Mouse (Mus musculus) gastrocnemius, postnatal 25 days (tissue): ENCODE measurements around the gene Trappc6b. TPM values are rescaled to one million over a fixed set of nuclear protein-coding genes. Genes with fewer than 3 reads are reported as not detected.
"Not testable (repeated sequence)": the region's sequence is repeated elsewhere in the genome, so short reads cannot be mapped to it uniquely, and the experiment has no call there.

Source experiments
- DNase-seq: peaks from one replicate; pipeline ENCODE4 v3.0.0; 2022
- long read RNA-seq, 2 experiments: library from polyadenylated mRNA; stranded (forward); transcript quantifications; one replicate each; pipeline ENCODE4 v2.0.0; 2021
- total RNA-seq, 2 experiments: library from RNA; stranded (reverse); gene quantifications; 1 replicate in 1 of 2; 2 replicates in 1 of 2; pipeline ENCODE4 v1.2.3; 2021

Trappc6b gene
- total RNA-seq, result 10 to 100 TPM; 35.4 to 45.8 TPM
- long read RNA-seq, experiment 1, transcript Trappc6b-201 (6 exons, 1,255 nt), result major isoform, 34 of 61 reads
- long read RNA-seq, experiment 1, partial matches to known transcripts, result 20 of 61 reads
- long read RNA-seq, experiment 1, other reads (novel, unspliced or antisense), result 4 of 61 reads
- long read RNA-seq, experiment 2, transcript Trappc6b-201 (6 exons, 1,255 nt), result major isoform, 22 of 50 reads
- long read RNA-seq, experiment 2, partial matches to known transcripts, result 19 of 50 reads
- long read RNA-seq, experiment 2, other reads (novel, unspliced or antisense), result 3 of 50 reads

DNA sequence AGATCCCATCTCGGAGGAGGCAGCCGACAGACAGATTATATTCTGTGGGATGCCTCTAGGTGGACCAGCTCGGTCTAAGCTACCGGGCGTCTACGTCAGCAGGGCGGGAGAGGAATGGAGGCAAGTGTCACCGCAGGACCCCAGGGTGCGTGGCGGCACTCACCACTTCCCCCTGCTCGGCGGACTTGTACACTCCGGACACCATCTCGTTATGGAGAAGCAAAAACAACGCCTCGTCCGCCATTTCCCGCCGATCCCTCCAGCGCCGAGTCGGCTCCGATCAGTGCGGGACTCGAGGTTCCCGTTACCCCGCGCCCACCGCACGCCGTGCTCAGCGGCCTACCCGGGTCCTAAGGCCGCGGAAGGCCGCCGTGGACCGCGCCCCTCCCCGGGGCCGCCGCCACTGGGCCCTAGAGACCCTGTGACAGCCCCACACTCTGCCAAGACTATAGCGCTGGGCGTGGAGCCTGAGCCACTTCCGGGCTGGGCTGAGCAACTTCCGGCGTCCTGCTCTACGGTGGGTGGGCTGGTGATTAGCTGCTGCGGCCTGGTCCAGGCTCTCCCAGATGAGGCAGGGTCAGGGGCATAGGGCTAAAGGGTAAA lies at the start of gene Trappc6b:
Gene Trappc6b (minus strand): TSS at position 480 of the 603 bp plus-strand sequence.
- DNase-seq, result peak; percentile 79

DNA sequence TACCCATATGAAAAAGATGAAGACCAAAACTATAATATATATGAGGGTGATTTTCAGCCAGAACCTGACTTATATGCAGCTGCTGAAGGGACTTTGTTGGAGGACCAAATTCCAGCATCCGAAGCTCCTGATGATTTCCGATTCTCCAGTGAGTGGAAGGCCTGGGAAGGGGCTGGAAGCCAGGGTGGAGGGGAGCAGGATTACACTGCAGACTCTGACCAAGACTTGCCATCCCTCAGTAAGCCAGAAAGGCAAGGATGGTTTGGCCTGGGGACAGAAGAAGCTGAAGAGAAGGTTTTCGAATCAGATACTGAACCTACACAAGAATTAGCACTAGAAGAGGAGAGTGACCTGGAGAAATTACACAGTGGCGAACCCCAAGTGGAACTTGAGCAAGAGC lies 46.7 kb upstream of the Trappc6b start:
- DNase-seq, result no peak

DNA sequence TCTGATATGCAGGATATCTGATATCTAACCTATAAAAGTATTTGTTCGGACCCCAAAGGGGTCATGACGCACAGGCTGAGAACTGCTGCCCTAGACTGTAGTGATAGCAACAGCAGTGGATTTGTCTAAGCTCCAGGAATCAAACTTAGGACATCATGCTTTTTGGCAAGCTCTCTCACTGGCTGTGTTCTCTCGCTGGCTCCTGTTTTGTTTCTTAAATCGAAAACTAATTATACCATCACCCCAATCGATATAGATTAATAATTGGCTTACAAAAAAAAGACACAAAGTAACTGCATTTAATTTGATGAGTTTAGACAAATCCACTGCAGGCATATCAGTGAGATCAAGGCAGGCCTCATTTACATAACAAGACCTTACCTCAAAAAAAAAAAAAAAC lies 45.2 kb upstream of the Trappc6b start:
- DNase-seq, result no peak

DNA sequence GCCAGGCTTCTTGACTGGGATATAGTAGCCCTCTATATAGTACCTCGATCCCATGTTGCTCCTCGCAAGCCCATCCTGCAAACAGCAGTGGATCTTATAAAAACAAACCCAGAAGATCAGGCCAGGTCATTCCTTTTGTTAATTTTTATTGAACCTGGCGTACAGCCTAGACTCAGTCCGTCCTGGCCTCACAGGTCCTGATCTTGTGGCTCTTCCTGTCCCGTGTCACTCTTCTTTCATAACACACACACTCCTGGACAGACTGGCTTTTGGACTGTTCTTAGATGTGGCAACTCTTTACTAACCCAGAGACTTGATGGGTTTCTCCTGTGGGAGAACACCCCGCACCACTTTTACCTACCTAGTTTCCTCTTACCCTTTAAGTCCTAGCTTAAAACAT lies 44.6 kb upstream of the Trappc6b start:
- no peak for DNase-seq

DNA sequence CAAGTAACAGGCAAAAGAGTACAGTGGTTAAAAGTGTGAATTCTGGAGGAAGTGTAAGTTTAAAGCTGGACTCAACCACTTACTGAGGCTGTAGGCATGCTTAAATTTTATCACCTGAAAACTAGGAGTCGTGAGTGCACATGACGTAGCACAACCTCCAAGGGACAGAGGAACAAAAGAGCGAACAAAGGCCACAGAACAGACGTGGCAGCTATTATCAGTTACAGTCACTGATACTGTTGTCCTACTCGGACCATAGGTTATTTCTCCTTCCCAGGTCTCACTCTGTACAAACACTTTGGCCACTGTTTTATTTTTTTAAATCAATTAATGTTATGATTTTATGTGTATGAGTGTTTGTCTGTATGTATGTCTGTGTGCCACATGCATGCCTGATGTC lies 43.5 kb upstream of the Trappc6b start:
- no peak for DNase-seq

DNA sequence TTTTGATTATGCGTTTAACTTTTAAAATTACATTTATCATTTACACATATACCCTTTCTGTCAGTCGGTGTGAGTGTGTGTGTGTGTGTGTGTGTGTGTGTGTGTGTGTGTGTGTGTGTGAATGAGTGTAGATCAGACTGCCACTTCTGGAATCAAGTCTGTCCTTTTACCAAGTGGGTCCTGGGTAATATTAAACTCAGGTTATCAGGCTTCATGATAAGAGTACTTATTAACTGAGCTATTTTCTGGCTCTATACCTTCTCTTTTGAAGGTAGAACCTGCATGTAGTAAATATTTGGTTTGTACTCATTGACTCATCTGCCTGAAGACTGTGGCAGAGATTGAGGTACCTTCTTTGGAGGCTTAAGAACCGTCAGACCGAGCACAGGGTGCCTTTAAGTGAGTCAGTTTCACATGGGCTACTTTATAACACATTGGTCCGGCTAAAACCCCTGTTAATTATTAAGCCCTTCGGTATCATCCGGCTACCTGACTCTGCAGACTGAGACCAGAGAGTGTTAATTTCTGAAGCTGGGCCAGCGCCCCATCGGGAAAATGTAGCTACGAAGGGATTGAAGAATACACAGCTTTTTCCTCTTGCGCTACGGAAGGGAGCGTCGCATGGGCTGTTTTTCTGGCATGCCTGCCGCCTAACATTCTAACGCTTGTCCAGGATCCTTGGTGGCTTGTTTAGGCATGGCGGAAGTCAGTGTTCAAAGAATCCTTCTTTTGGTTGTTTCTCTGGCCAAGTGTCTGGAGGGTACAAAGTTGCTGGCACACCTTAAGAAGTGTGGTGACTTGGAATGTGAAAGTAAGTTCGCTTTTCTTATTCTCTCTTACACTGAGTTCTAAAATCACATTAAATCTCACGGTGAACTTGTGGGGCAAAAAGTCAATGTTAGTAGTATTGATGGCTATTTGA lies 34.1 kb upstream of the Trappc6b start, which contains the start of gene Mia2:
Gene Mia2 (plus strand): TSS at position 696 of the 922 bp plus-strand sequence.
- no peak for DNase-seq

DNA sequence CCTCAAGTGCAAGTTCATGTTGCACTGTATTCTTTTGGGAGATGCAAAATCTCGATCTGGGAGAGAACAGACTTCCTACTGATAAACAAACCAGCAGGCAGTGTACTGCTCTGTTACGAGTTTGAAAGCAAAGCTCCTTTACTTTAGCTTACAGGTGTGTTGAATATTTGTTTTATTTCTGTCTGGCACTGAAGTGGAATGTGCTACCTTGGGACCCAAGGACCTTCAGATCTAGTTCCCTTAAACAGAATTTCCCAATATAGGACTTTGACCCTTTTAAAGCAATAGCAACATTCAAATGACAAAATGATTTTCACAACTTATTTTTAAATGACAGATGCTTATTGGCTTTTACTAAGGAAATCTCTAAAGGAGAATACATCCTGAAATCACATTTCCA lies 32.3 kb upstream of the Trappc6b start:
- DNase-seq, result no peak

DNA sequence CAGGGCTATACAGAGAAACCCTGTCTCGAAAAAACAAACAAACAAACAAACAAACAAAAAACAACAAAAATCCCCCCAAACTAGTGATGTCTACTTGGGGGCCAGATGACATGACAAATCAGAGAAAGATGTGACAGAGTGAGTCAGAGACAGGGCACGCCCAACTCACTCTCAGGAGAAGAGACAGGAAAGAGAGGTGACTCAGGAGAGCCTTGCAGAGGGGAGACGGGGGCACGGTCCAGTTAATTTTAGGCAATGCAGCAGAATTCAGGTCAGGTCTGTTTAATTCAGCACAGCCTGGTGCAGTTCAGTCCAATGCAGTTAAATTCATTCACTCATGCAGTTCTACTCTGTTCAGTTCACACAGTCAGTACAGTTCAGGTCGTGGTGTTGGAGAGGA lies 24.9 kb upstream of the Trappc6b start:
- DNase-seq, result no peak

DNA sequence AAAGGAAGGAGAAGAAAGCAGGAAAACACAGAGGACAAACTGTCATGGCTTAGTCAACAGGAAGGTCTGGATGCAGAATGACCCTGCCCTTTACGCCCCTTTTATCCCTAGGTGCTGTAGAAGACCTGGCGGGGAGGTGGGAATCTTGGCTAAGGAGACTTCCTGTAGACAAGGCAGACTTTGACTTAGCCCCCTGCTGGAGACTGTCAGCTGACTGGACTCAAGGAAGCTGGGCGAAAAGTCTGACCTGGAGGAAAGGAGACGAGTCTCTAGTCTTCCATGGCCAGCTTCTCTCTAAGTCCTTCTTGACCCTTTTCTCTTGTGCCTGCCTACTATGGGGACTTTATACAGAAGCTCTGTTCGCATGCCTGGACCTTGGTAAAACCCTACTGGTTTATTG lies 23.2 kb upstream of the Trappc6b start:
- DNase-seq, result no peak

DNA sequence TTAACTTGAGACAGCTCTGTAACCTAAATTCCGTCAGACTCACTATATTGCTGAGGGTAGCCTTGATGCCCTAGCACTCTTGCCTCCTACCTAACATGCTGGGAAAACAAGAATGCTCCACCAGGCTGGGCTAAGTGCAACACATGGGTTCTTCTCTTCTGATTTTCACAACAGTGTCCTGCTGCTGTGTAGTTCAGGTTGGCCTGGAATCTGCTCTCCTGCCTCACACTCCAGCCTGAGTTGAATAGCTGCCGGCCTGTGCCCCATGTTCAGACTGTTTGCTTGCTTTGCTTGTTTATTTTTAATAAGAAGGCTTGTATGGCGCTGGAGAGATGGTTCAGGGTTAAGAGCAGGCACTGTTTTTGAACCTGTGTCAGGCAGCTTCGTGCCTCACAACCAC lies 19.2 kb upstream of the Trappc6b start:
- DNase-seq, result no peak

DNA sequence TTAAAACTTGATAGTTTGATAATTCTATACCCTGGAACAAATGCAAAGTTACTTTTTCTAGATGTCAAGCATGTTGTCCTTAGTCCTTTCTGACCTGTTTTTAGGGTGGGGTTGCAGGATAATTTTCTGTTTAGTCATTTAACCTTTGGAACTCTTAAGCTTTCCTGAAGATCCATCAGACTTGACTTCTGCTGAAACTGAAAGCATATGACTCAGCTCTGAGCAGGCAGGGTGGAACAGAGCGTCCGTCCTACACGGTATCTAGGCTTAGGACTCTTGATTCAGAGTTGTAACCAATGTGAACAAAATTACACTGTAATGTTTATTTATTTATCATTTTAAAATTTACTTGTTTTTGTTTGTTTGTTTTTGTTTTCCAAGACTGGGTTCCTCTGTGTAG lies 16.6 kb upstream of the Trappc6b start:
- no peak for DNase-seq

DNA sequence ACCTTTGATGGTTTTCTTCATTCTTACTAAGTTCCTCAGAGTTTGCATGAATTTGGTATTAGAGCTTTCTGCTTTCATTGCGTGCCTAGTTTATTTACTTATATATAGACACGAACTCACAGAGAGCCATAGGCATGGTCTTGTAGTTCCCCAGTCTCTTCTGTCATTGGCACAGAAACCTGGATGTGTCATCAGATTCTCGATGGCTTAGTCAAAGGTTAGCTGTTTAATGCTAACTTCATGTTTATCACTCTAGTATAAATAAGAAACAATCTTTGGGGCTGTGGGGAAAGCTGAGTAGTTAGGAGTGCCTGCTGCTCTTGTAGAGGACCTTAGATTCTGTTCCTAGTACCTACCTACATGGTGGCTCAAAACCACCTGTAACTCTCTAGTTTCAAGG lies 15.7 kb upstream of the Trappc6b start:
- DNase-seq, result no peak

DNA sequence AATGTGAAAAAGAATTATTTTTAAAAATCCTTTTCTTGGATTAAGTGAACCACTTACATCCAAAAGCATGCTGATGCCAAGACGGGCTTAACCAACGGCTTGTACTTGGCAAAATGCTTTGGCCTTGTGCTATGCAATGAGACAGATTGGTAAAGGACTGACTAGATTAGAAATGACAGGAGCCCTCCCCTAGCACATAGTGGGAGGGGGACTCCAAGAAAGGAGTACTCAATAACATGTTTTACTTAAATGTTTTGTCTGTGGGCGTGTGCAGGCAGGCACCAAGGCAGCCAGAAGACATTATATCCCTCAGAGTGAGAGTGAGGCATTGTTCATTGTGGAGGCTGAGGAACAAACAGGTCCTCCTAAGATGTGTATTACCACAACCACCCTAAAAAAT lies 12.8 kb upstream of the Trappc6b start:
- no peak for DNase-seq

DNA sequence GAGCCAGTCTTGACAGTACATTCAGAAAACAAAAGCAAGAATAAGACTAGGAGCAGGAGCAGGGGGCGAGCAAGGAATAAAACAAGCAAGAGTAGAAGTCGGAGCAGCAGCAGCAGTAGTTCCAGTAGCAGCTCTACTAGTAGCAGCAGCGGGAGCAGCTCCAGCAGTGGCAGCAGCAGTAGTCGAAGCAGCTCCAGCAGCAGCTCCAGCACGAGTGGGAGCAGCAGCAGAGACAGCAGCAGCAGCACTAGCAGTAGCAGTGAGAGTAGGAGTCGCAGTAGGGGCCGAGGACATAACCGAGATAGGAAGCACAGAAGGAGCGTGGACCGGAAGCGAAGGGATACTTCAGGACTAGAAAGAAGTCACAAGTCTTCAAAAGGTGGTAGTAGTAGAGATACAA lies 11.0 kb upstream of the Trappc6b start:
- no peak for DNase-seq

DNA sequence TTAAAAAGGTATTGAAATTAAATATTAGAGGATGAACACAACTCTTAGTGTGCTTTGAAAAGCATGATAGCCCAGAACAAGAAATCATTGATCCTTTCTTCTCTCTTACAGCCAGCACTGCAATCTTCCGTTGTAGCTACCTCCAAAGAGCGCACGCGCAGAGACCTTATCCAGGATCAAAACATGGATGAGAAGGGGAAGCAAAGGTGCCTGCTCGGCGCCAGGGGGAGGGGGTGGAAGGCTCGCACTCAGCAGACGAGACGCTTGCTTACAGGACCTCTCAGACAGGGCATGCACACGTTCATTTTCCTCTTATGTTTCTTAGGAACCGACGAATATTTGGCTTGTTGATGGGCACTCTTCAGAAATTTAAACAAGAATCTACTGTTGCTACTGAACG lies 7.5 kb upstream of the Trappc6b start:
- DNase-seq, result no peak

DNA sequence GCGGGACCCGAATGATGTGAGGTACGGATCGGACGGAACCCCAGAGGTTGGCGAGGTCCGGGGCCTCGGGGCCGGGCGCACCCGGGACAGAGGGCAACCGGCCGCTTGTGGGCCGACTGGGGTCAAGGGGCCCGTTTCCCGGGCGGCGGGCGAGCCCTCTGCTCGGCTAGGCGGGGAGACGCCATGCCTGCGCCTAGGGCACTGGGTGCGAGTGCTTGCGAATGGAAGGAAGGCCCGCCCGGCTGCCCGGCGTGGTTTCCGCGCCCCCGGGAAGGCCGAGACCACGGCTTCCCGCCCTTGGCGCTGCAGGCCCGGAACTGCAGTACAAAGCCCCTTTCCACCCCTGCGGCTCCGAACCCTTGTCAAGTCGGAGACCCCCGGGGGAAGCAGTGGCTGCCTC lies 5.8 kb upstream of the Trappc6b start:
- DNase-seq, result no peak

DNA sequence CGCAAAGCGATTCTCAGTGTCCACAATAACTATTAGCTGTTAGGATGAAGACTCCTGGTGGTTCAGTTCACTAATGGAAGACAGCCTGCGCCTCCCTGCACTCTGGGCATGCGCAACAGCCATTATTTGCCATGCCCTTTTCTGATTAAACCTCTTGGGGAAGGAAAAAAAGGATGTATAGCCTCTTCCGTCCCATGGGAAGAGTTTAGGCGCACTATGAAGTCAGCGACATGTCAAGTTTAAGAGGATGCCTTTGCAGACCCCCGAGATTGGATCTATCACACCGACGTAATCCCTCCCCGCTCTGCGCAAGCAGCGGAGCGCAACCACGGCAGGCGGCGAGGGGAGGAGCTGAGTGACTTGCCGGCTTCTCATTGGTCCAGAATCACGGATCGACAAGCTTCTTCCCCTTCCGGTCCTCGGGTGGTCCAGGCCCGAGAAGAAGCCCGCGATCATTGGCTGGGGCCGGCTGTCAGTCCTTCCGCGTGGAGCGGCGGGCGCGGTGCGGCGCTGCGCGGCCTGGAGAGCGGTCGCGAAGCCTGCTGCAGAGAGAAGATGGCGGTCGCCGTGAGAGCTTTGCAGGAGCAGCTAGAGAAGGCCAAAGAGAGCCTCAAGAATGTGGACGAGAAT lies 5.3 kb upstream of the Trappc6b start, which contains the start of gene Pnn:
Gene Pnn (plus strand): TSS at position 437 of the 630 bp plus-strand sequence.
- peak; percentile 98 for DNase-seq

DNA sequence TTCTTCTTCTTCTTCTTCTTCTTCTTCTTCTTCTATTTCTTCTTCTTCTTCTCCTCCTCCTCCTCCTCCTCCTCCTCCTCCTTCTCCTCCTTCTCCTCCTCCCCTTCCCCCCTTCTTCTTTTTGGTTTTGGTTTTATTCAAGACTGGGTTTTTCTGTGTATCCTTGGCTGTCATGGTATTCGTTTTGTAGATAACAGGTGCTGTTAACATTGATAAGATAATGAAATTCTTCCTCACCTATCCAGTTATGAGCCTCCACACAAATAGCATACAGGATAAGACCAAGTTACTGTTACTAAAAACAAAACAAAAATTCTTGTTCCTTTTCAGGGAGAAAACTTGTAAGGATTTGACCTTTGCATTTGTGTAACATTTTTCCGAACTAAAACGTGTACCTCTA lies 4.5 kb upstream of the Trappc6b start:
- no peak for DNase-seq

DNA sequence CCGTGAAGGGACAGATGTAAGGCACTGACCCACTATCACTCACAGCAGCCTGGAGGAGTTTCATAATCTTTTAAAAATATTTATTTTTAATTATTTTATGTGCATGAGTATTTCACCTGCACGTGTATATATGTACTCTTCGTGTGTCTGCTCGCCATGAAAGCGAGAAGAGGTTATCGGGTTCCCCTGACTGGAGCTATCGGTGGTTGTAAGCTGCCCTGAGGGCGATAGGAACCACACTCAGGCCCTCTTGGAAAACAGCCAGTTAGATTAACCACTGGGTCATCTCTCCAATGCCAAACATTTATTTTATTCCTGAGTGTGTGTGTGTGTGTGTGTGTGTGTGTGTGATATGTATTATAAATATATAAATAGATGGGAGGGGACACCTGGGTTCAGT lies 3.6 kb upstream of the Trappc6b start:
- DNase-seq, result no peak

DNA sequence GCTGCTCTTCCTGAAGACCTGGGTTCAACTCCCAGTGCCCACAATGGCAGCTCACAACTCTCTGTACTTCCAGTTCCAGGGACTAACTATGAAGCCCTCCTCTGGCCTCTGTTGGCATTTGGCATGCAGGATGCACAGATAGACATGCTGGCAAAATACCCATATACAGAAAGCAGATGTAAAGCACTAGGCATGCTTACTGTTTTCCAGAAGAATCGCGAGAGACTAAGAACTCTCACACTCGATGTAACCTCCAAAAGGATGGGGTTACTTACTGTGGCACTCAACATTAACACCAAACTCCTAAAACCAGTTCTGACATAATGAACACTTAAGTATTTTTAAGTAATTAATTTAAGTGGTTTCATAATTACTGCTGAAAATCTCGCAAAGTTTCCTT lies 950 bp downstream of the Trappc6b start:
- DNase-seq, result no peak

DNA sequence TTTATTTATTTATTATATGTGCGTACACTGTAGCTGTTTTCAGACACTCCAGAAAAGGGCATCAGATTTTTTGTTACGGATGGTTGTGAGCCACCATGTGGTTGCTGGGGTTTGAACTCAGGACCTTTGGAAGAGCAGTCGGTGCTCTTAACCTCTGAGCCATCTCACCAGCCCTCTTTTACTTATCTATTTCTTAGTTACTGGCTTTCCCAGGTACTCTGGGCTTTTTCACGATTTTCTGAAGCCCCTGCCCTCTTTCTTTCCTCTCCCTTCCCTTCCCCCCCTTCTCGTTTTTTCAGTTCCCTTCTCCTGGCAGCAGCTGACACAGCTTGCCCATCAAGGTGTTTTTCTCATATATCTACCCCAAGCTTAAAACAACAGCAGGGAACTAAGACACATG lies 3.0 kb downstream of the Trappc6b start:
- not testable (repeated sequence) for DNase-seq

DNA sequence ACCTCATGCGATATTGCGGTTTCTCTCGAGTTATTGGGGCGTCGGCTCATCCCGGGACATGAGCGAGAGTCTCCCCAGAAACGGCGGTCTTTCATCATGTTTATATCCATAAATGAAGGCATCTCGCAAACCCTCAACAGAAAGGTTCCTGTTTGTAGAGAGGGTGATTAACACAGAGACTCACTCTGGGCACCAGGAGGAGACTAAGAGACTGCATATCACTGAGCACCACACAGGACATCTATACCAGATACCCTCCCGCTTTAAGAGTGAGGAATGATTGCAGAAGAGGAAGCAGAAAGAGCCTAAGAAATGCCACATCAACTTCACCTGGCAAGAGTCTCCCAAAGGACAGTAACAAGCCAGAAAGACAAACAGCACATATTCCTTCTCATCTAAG lies 5.0 kb downstream of the Trappc6b start:
- no peak for DNase-seq
